Mouse (Mus musculus) heart, postnatal 0 days (tissue): ENCODE results near the gene Lamb3. TPM values are rescaled to one million over a fixed set of nuclear protein-coding genes. Genes with fewer than 3 reads are reported as not detected.
A peak's percentile ranks its signal among the peaks of the same experiment; 100 is the strongest.

Experiments used
- ATAC-seq: fragments of 200-750 bp; cut with Nextera tagmentation; 2 replicates; pipeline ENCODE4 v1.8.0; 2017; ENCODE audit warnings: low read depth, moderate number of reproducible peaks, moderate library complexity; ENCODE audit not compliant: insufficient read depth
- DNase-seq: peaks from one replicate; pipeline ENCODE4 v3.0.0-alpha.2; 2016; ENCODE audit warnings: low spot score
- H3K27ac ChIP-seq: fragments of 300-500 bp; sonication (generic); 2 replicates; pipeline ENCODE4 v1.5.1; 2014; ENCODE audit warnings: low read depth, mild to moderate bottlenecking
- H3K27me3 ChIP-seq: fragments of 300-500 bp; sonication (generic); 2 replicates; pipeline ENCODE4 v1.6.1; 2014; ENCODE audit warnings: low read length, mixed read lengths; ENCODE audit not compliant: control insufficient read depth, insufficient read depth
- H3K36me3 ChIP-seq: fragments of 300-500 bp; sonication (generic); replicated peaks from 2 replicates; pipeline ENCODE4 v1.6.1; 2014; ENCODE audit warnings: low read length, mixed read lengths; ENCODE audit not compliant: control insufficient read depth, insufficient read depth
- H3K4me1 ChIP-seq: fragments of 300-500 bp; sonication (generic); 2 replicates; pipeline ENCODE4 v1.6.1; 2014; ENCODE audit warnings: antibody characterized with exemption; ENCODE audit not compliant: control insufficient read depth, insufficient read depth
- H3K4me2 ChIP-seq: fragments of 300-500 bp; sonication (generic); 2 replicates; pipeline ENCODE4 v1.6.1; 2014; ENCODE audit warnings: low read depth, mild to moderate bottlenecking, low read length, moderate library complexity
- H3K4me3 ChIP-seq: fragments of 300-500 bp; sonication (generic); 2 replicates; pipeline ENCODE4 v1.5.1; 2014; ENCODE audit warnings: low read depth, low read length
- H3K9ac ChIP-seq: fragments of 300-500 bp; sonication (generic); replicated peaks from 2 replicates; pipeline ENCODE4 v1.6.1; 2014; ENCODE audit warnings: low read depth, low read length, mixed read lengths
- H3K9me3 ChIP-seq: fragments of 300-500 bp; sonication (generic); replicated peaks from 2 replicates; pipeline ENCODE4 v1.6.1; 2016; ENCODE audit warnings: low read length; ENCODE audit not compliant: control insufficient read depth
- CTCF ChIP-seq: IDR thresholded peaks from 2 replicates; pipeline ENCODE4 v1.5.1; 2016; ENCODE audit warnings: antibody characterized with exemption, control low read depth, low read depth
- EP300 ChIP-seq: IDR thresholded peaks from 2 replicates; pipeline ENCODE4 v1.6.1; 2016; ENCODE audit warnings: antibody characterized with exemption, low read depth
- WGBS: fragments of 180-500 bp; shearing (Covaris S2); extraction: QIAGEN DNeasy Blood & Tissue Kit; methylation state at CpG from one replicate; pipeline ENCODE4 v1.1.7; 2014; 5-methylcytosine and 5-hydroxymethylcytosine counted together
- polyA plus RNA-seq: library from polyadenylated mRNA; unstranded; fragments of >200 nt; fragmentation: Nextera tagmentation; extraction: Ambion mirVana; gene quantifications from 2 replicates; pipeline ENCODE4 v1.2.1, GENCODE M21; 2015
- total RNA-seq: library from RNA; depleted of rRNA; stranded (reverse); fragments of >200 nt; gene quantifications from 2 replicates; pipeline ENCODE4 v1.2.3, GENCODE M21; 2014; ENCODE audit warnings: low replicate concordance; rRNA removed

Lamb3 gene
- total RNA-seq (9.8 and 19.2 TPM in 2 replicates), polyA plus RNA-seq (6.0 and 8.1 TPM in 2 replicates)

GRCm38 (mm10) chr1:193207503-193207902, at the start of gene Lamb3:
Gene Lamb3, plus strand, starts transcription at chr1:193207699.
- no peak within 1 kb of the TSS for H3K27ac ChIP-seq
- no peak within 1 kb of the TSS for H3K4me3 ChIP-seq
- H3K27me3 ChIP-seq, result no peaks in the 10 kb centered on the region
- no peak within 1 kb of the TSS for H3K9ac ChIP-seq
- 66% methylated on average over 3 of the region's 3 CpGs for WGBS
- no peaks in the 10 kb centered on the region for H3K36me3 ChIP-seq
- TF ChIP-seq CTCF, result no peak
- TF ChIP-seq EP300, result no peak
- ATAC-seq (no peak), DNase-seq (no peak)
- H3K4me1 ChIP-seq, result no peaks in the 10 kb centered on the region
- no peak within 1 kb of the TSS for H3K4me2 ChIP-seq
- H3K9me3 ChIP-seq, result no peaks in the 10 kb centered on the region

GRCm38 (mm10) chr1:193159163-193159562, 48.3 kb upstream of the Lamb3 start:
- Histone ChIP-seq H3K27ac (no peak overlapping the region), H3K4me1 (peaks cover 6% of the 10 kb centered on the region; the same call in 1 of the 2 replicates), H3K27me3 (peaks cover 3% of the 10 kb centered on the region; the same call in 1 of the 2 replicates), H3K9me3 (no peaks in the 10 kb centered on the region), H3K36me3 (no peaks in the 10 kb centered on the region), H3K9ac (no peak overlapping the region), H3K4me3 (no peak overlapping the region), H3K4me2 (no peak overlapping the region)
- ATAC-seq (no peak), DNase-seq (no peak)
- TF ChIP-seq EP300, result no peak
- TF ChIP-seq CTCF, result no peak
- WGBS, result 47% methylated on average over 3 of the region's 3 CpGs

DNA sequence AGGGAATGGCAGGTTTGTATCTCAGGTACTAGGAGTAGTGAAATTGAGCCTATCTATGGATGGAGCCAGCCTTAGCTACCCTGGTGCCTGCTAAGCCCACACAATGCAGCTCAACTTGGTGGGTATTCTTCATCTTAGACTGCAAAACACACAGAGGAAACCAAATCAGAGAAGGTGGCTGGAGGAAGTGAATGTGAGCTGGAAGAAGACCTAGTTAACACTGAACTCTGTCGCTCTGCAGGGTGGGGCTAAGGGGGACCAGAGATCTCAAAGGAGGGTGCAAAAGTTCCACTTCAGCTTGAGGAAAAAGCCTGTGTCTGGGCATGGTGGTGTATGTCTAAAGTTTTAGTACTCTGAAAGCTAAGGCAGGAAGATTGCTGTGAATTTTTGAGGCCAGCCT, 47.9 kb upstream of the Lamb3 start:
- no peak for TF ChIP-seq EP300
- TF ChIP-seq CTCF, result no peak

DNA sequence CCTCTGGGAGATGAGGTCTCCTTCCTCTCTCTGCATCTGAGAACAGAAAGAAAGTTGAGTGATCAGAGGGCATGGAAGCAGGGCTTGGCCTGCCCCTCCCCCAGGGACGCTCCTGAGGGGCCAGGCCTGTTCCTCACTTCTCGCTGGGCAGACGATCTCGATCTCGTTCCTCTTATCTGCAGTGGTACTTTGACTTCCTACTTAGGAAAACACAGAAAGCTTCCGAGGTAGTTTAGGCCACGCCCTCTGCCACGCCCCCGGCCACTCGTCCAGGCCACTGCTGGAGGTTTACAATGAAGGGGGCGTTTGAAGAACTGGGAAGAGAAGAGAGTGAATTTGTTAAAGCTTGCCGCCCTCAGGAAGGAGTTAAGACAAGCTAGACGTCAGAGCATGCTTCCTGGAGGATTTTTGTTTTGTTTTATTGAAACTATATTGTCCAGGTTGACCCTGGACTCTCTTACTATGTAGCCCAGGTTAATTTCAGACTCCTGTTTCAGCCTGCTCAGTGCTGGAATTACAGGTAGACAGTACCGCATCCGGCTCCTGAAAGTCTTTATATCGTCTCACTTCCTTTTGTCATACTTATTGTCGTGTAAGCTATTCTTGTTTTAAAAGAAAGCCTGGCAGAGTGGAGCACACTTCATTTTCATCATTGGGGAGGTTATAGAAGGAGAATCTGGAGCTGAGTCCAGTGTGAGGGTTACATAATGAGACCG, 47.0 kb upstream of the Lamb3 start:
- H3K4me3 ChIP-seq, result peak overlapping the region; percentile 35
- ATAC-seq, result peak; percentile 72
- no peaks in the 10 kb centered on the region for H3K9me3 ChIP-seq

More for the DNA sequence above, 47.9 kb upstream of the Lamb3 start:
- ATAC-seq, result no peak
- Histone ChIP-seq H3K4me2 (no peak overlapping the region), H3K9me3 (no peaks in the 10 kb centered on the region), H3K36me3 (no peaks in the 10 kb centered on the region), H3K27me3 (no peaks in the 10 kb centered on the region), H3K4me3 (no peak overlapping the region), H3K4me1 (peaks cover 6% of the 10 kb centered on the region; the same call in 1 of the 2 replicates), H3K27ac (no peak overlapping the region), H3K9ac (no peak overlapping the region)
- 64% methylated on average over 1 of the region's 1 CpGs for WGBS
- no peak for DNase-seq

GRCm38 (mm10) chr1:193167746-193168145, 39.8 kb upstream of the Lamb3 start, which contains the start of gene A130010J15Rik:
Gene A130010J15Rik, plus strand, starts transcription at chr1:193168046.
- no peak for ATAC-seq
- 77% methylated on average over 3 of the region's 3 CpGs for WGBS
- TF ChIP-seq EP300, result no peak
- no peak for TF ChIP-seq CTCF

More for the DNA sequence above, 47.0 kb upstream of the Lamb3 start:
- Histone ChIP-seq H3K36me3 (no peaks in the 10 kb centered on the region), H3K4me1 (peaks cover 6% of the 10 kb centered on the region; the same call in 1 of the 2 replicates), H3K4me2 (peak overlapping the region; percentile 57), H3K27me3 (no peaks in the 10 kb centered on the region), H3K9ac (peak overlapping the region; percentile 43; the same call in 1 of the 2 replicates), H3K27ac (no peak overlapping the region)
- TF ChIP-seq CTCF (no peak), EP300 (no peak)
- WGBS, result 12% methylated on average over 18 of the region's 18 CpGs
- DNase-seq, result peak; percentile 30

More at GRCm38 (mm10) chr1:193167746-193168145, 39.8 kb upstream of the Lamb3 start, which contains the start of gene A130010J15Rik:
- Histone ChIP-seq H3K4me1 (peaks cover 15% of the 10 kb centered on the region), H3K9ac (no peak within 1 kb of the TSS), H3K4me2 (no peak within 1 kb of the TSS), H3K36me3 (no peaks in the 10 kb centered on the region), H3K4me3 (no peak within 1 kb of the TSS), H3K27me3 (no peaks in the 10 kb centered on the region), H3K27ac (no peak within 1 kb of the TSS), H3K9me3 (no peaks in the 10 kb centered on the region)
- no peak for DNase-seq
